Mouse (Mus musculus): Measurements from ENCODE around the gene D630023F18Rik.

The D630023F18Rik gene

GRCm38 (mm10) chr1:65109756-65110435, 13.1 kb downstream of the D630023F18Rik start:
- no peak for DNase-seq

DNA sequence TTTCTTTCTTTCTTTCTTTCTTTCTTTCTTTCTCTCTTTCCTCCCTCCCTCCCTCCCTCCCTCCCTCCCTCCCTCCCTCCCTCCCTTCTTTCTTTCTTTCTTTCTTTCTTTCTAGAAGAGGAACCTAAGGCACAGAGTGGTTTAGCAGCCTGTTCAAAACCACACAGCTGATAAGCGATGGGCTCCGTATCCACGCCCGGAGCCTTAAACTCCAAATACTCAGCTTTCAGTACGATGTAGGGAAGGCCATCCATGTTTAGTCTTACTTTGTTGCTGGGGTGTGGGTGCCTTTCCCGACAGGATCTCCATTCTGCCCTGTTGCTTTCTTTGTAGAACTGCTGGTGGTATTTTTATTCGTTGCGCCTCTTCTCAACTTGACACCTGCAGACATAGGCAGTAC, 13.8 kb downstream of the D630023F18Rik start:
- DNase-seq = no peak

DNA sequence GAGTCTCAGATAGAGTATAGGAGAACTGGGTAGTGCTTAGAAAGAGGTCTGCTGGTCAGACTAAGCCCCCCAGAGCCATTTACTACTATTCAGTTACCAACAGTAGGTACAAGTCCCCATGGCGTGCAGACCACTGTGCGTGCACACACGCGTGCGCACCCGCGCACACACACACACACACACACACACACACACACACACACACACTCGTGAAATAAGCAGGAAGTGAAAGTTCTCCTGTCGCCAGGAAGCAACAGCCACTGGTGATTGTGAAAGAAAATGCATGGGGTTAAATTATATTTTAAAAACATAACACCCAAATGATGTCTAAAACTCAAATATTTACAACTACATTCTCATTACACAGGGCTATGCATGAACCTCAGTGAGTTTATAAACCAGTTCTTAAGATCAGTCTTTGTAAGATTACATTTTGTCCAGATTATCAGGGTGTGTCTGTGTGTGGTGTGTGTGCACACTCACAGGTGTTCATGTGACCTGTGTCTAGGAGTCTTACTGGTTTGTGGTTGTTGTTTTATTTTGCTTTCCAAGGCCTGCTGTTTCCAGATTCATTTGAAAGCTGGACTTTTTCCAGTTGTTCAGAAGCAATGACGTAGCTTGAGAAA, 15.2 kb downstream of the D630023F18Rik start:
- DNase-seq = no peak

- DNase-seq = no peak
Observed at GRCm38 (mm10) chr1:65103273-65103672, 19.7 kb downstream of the D630023F18Rik start, which contains the start of gene Cryga. Gene Cryga, minus strand, starts transcription at chr1:65103373.

GRCm38 (mm10) chr1:65096953-65097352, 26.1 kb downstream of the D630023F18Rik start:
- DNase-seq = no peak

GRCm38 (mm10) chr1:65091566-65091965, 31.4 kb downstream of the D630023F18Rik start:
- no peak for DNase-seq

- DNase-seq = no peak
Observed at GRCm38 (mm10) chr1:65090370-65090769, 32.6 kb downstream of the D630023F18Rik start.

GRCm38 (mm10) chr1:65088567-65089356, 34.3 kb downstream of the D630023F18Rik start:
- DNase-seq = no peak

DNA sequence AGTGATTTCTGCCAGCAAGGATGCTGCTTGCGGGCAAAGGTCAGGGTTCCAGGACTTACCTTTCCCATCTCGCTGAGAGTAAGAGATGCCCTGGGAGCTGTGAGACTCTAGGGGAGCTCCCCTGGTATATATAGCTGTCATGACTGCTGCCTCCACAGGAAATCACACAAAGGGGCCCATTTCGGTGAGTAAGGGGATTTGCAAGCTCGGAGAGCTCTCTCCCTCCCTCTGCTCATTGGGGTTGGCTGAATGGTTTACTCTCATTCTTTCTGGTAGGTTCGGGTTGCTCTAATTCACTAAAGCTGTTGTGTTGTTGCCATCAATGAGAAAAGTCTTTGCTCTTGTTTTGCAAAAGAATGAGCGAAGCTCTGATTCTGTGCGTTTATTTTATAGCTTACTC, 40.8 kb downstream of the D630023F18Rik start, which contains the start of gene Crygb:
Crygb (minus strand) TSS at position 101 of the 400 bp plus-strand sequence.
- no peak for DNase-seq

- no peak for DNase-seq
Observed at GRCm38 (mm10) chr1:65075607-65076006, 47.4 kb downstream of the D630023F18Rik start.

DNA sequence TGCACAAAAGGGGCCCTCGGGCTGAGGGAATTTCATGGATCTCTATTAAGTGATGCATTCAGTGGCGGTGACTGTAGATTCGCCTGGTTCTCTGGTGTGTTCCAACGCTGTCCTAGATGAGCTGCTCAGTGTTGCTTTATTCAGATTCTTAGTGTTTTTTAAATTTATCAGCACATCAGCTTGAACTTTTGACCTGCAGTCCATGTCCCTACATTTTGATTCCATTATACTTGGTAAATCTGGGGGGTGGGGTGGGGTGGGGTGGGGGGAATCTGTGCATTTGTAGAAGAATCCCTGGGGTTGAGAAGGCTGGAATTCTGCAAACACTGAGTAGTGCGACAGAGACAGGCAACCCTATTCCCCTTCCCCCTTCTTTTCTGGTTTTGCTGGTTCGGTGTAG, 49.4 kb downstream of the D630023F18Rik start, which contains the start of gene Crygc:
Crygc (minus strand) TSS at position 101 of the 400 bp plus-strand sequence.
- DNase-seq = no peak

- no peak for DNase-seq
Observed at GRCm38 (mm10) chr1:65067842-65068241, 55.2 kb downstream of the D630023F18Rik start.

DNA sequence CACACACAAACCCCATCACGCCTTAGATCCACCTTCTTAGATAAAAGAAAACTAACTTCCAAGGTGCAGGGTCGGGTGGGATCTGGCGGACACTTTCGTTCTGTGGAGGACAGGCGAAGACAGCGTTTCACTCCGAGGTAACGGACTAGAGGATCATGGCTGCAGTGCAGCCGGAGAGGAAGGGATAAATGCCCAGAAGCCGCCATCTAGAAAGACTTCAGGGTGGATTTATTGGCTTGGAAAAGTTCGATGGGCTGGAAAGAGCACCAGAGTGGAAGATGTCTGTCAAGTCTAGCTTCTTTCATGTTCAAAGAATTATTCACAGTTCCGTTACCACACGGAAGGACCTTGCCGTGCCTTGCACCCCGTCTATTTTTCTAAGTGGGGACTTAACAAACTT, 58.8 kb downstream of the D630023F18Rik start:
- no peak for DNase-seq

GRCm38 (mm10) chr1:65063352-65063751, 59.7 kb downstream of the D630023F18Rik start, which contains the start of gene Crygd:
Gene Crygd, minus strand, starts transcription at chr1:65063452.
- DNase-seq = no peak

Data from thymus, postnatal 25 days (tissue).